Mouse (Mus musculus): Measurements from ENCODE around the gene Fbxl18.

Fbxl18 gene

GRCm38 (mm10) chr5:142823096-142824062 lies 71.8 kb downstream of the Fbxl18 start:
- Histone ChIP-seq H3K9me3 (ENCODE audit: low read length) (no peaks in the 10 kb centered on the region), H3K36me3 (ENCODE audit: insufficient read depth, low read length) (no peaks in the 10 kb centered on the region), H3K27me3 (ENCODE audit: insufficient read depth, low read length) (peaks cover 10% of the 10 kb centered on the region; the same call in 1 of the 2 replicates), H3K4me1 (replicated peaks; ENCODE audit: low read depth, low read length) (peaks cover 70% of the 10 kb centered on the region), H3K4me3 (replicated peaks; ENCODE audit: low read length) (peak overlapping the region; percentile 74)
- TF ChIP-seq POU5F1 (IDR thresholded peaks at IDR 0.05; ENCODE audit: borderline replicate concordance, low read length) (no peak), CTCF (conservative IDR thresholded peaks at IDR 0.05; ENCODE audit: low read length) (no peak), NANOG (IDR thresholded peaks at IDR 0.05; ENCODE audit: borderline replicate concordance, low read length) (no peak)

GRCm38 (mm10) chr5:142822286-142823095 lies 72.7 kb downstream of the Fbxl18 start:
- Histone ChIP-seq H3K36me3 (ENCODE audit: insufficient read depth, low read length) (no peaks in the 10 kb centered on the region), H3K4me1 (replicated peaks; ENCODE audit: low read depth, low read length) (peaks cover 70% of the 10 kb centered on the region), H3K4me3 (replicated peaks; ENCODE audit: low read length) (peak overlapping the region; percentile 81), H3K9me3 (ENCODE audit: low read length) (no peaks in the 10 kb centered on the region), H3K27me3 (ENCODE audit: insufficient read depth, low read length) (peaks cover 10% of the 10 kb centered on the region; the same call in 1 of the 2 replicates)
- TF ChIP-seq CTCF (conservative IDR thresholded peaks at IDR 0.05; ENCODE audit: low read length) (no peak), POU5F1 (IDR thresholded peaks at IDR 0.05; ENCODE audit: borderline replicate concordance, low read length) (no peak), NANOG (IDR thresholded peaks at IDR 0.05; ENCODE audit: borderline replicate concordance, low read length) (no peak)

DNA sequence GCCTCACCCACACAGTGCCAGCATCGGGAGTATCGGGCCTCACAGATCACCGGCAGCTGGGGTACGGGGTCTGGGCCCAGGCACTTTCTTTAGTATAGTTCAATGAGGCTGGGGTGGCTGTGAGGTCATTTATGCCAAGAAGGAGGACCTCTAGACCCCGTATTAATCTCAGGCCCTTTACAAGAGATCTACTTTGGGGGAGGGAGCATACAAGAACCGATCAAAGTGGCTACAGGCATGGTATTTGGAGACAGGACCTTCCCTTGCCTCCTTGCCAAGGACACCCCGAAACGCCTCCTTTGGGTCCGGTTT lies 73.3 kb downstream of the Fbxl18 start:
- peaks cover 12% of the 10 kb centered on the region for H3K27me3 ChIP-seq (ENCODE audit: insufficient read depth, low read length)
- no peak for TF ChIP-seq CTCF (conservative IDR thresholded peaks at IDR 0.05; ENCODE audit: low read length)
- no peak for TF ChIP-seq POU5F1 (IDR thresholded peaks at IDR 0.05; ENCODE audit: borderline replicate concordance, low read length)
- no peak for TF ChIP-seq NANOG (IDR thresholded peaks at IDR 0.05; ENCODE audit: borderline replicate concordance, low read length)
- H3K36me3 ChIP-seq (ENCODE audit: insufficient read depth, low read length): no peaks in the 10 kb centered on the region
- peaks cover 70% of the 10 kb centered on the region for H3K4me1 ChIP-seq (replicated peaks; ENCODE audit: low read depth, low read length)
- no peaks in the 10 kb centered on the region for H3K9me3 ChIP-seq (ENCODE audit: low read length)
- H3K4me3 ChIP-seq (replicated peaks; ENCODE audit: low read length): peak overlapping the region; percentile 81

- Histone ChIP-seq H3K27me3 (ENCODE audit: insufficient read depth, low read length) (peaks cover 17% of the 10 kb centered on the region), H3K4me1 (replicated peaks; ENCODE audit: low read depth, low read length) (peaks cover 71% of the 10 kb centered on the region), H3K36me3 (ENCODE audit: insufficient read depth, low read length) (no peaks in the 10 kb centered on the region), H3K9me3 (ENCODE audit: low read length) (no peaks in the 10 kb centered on the region), H3K4me3 (replicated peaks; ENCODE audit: low read length) (peak overlapping the region; percentile 81)
- no peak for TF ChIP-seq CTCF (conservative IDR thresholded peaks at IDR 0.05; ENCODE audit: low read length)
- TF ChIP-seq NANOG (IDR thresholded peaks at IDR 0.05; ENCODE audit: borderline replicate concordance, low read length): no peak
- TF ChIP-seq POU5F1 (IDR thresholded peaks at IDR 0.05; ENCODE audit: borderline replicate concordance, low read length): no peak
Observed at GRCm38 (mm10) chr5:142821266-142821973, 73.8 kb downstream of the Fbxl18 start.

DNA sequence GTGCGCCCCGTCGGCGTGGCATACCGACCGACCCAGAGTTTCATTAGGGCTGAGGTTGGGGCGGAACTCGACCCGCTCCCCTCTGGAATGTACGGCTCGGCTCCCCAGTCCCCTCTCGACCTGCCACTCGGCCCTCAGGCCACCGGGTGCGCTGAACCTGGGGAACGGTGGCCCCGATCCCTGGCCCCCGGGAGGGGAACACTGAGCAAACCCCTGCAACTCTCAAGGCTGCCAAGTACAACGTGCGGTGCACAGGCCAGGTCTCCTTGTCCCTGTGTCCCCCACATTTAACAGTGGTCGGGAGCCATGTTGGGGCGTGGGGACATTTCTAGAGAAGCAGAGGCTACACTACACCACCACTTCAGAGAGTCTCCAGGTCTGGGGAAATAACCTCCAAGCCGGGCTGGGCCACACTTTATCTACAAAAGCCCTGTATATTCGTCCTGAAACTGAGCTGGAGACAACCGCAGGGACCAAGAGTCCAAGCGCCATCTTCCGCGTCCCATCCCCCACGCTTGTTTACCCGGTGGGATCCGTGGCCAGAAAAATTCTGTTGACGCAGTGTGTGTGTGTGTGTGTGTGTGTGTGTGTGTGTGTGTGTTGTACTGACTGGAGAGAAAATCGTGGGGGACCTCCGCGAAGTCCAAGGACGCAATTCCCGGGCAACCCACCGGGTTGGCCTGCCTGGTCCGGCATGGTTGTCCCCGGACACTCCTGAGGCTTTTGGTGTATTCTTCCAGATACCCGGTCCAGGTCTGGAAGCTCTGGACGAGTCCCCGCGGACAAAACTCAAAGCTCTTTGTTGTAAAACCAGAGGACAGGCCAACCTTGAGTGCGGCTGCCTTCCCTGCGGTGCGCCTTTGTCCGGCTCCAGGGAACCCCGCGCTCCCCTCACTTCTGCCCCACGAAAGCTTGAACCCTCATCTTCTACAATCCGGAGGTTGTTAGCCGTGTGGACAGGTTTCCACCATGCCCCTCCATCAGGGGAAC lies 74.7 kb downstream of the Fbxl18 start:
- Histone ChIP-seq H3K4me1 (replicated peaks; ENCODE audit: low read depth, low read length) (peaks cover 71% of the 10 kb centered on the region), H3K4me3 (replicated peaks; ENCODE audit: low read length) (peak overlapping the region; percentile 81), H3K9me3 (ENCODE audit: low read length) (no peaks in the 10 kb centered on the region), H3K36me3 (ENCODE audit: insufficient read depth, low read length) (no peaks in the 10 kb centered on the region), H3K27me3 (ENCODE audit: insufficient read depth, low read length) (peaks cover 25% of the 10 kb centered on the region)
- TF ChIP-seq POU5F1 (IDR thresholded peaks at IDR 0.05; ENCODE audit: borderline replicate concordance, low read length): no peak
- TF ChIP-seq CTCF (conservative IDR thresholded peaks at IDR 0.05; ENCODE audit: low read length): no peak
- TF ChIP-seq NANOG (IDR thresholded peaks at IDR 0.05; ENCODE audit: borderline replicate concordance, low read length): no peak

- no peaks in the 10 kb centered on the region for H3K9me3 ChIP-seq (ENCODE audit: low read length)
- H3K36me3 ChIP-seq (ENCODE audit: insufficient read depth, low read length): no peaks in the 10 kb centered on the region
- peaks cover 67% of the 10 kb centered on the region for H3K4me1 ChIP-seq (replicated peaks; ENCODE audit: low read depth, low read length)
- peaks cover 35% of the 10 kb centered on the region for H3K27me3 ChIP-seq (ENCODE audit: insufficient read depth, low read length)
- H3K4me3 ChIP-seq (replicated peaks; ENCODE audit: low read length): peak overlapping the region; percentile 81
- TF ChIP-seq NANOG (IDR thresholded peaks at IDR 0.05; ENCODE audit: borderline replicate concordance, low read length): no peak
- no peak for TF ChIP-seq CTCF (conservative IDR thresholded peaks at IDR 0.05; ENCODE audit: low read length)
- no peak for TF ChIP-seq POU5F1 (IDR thresholded peaks at IDR 0.05; ENCODE audit: borderline replicate concordance, low read length)
Observed at GRCm38 (mm10) chr5:142819385-142820275, 75.6 kb downstream of the Fbxl18 start.
